Mouse (Mus musculus) layer of hippocampus, postnatal 10 days (tissue): ENCODE measurements around the gene Dnm1. TPM values are rescaled to one million over a fixed set of nuclear protein-coding genes. Genes with fewer than 3 reads are reported as not detected.
A peak's percentile ranks its signal among the peaks of the same experiment; 100 is the strongest.
"Not testable (repeated sequence)": the region's sequence is repeated elsewhere in the genome, so short reads cannot be mapped to it uniquely, and the experiment has no call there.

ENCODE experiments used
- DNase-seq, 2 experiments: peaks; one replicate each; pipeline ENCODE4 v3.0.0; 2021; ENCODE audit warnings: low spot score in 2 of 2
- total RNA-seq, 2 experiments: library from RNA; stranded (reverse); gene quantifications; 2 replicates each; pipeline ENCODE4 v1.2.3; 2021

Dnm1 gene
- total RNA-seq, 2 experiments from 2014 or later: 715 to 725 TPM

GRCm38 (mm10) chr2:32314831-32315230 lies 38.3 kb downstream of the Dnm1 start:
- DNase-seq: no peak

GRCm38 (mm10) chr2:32312318-32312964 lies 40.7 kb downstream of the Dnm1 start:
- peak; percentile 78 to 83 for DNase-seq

- no peak for DNase-seq
Observed at GRCm38 (mm10) chr2:32311443-32312317, 41.5 kb downstream of the Dnm1 start.

GRCm38 (mm10) chr2:32310096-32310845 lies 42.9 kb downstream of the Dnm1 start:
- DNase-seq: no peak

- DNase-seq: peak in 1 of 2 experiments; percentile 23
Observed at GRCm38 (mm10) chr2:32308870-32309568, 44.1 kb downstream of the Dnm1 start.

GRCm38 (mm10) chr2:32307941-32308760 lies 45.0 kb downstream of the Dnm1 start:
- peak; percentile 74 to 76 for DNase-seq

GRCm38 (mm10) chr2:32307247-32307798 lies 45.8 kb downstream of the Dnm1 start:
- no peak for DNase-seq

GRCm38 (mm10) chr2:32306176-32306575 lies 47.0 kb downstream of the Dnm1 start:
- DNase-seq: no peak

- no peak for DNase-seq
Observed at GRCm38 (mm10) chr2:32305668-32306067, 47.5 kb downstream of the Dnm1 start.

- peak; percentile 58 to 62 for DNase-seq
Observed at GRCm38 (mm10) chr2:32304145-32304832, 48.8 kb downstream of the Dnm1 start.

GRCm38 (mm10) chr2:32302952-32303351 lies 50.2 kb downstream of the Dnm1 start:
- DNase-seq: peak in 1 of 2 experiments; percentile 17

GRCm38 (mm10) chr2:32299469-32299868 lies 53.7 kb downstream of the Dnm1 start:
- peak in 1 of 2 experiments; percentile 17 for DNase-seq

GRCm38 (mm10) chr2:32295842-32296241 lies 57.3 kb downstream of the Dnm1 start:
- DNase-seq: not testable (repeated sequence)

GRCm38 (mm10) chr2:32295285-32295684 lies 57.9 kb downstream of the Dnm1 start:
- DNase-seq: no peak

GRCm38 (mm10) chr2:32294348-32294747 lies 58.8 kb downstream of the Dnm1 start:
- no peak for DNase-seq

- DNase-seq: no peak
Observed at GRCm38 (mm10) chr2:32289578-32289977, 63.6 kb downstream of the Dnm1 start.

GRCm38 (mm10) chr2:32288371-32288931 lies 64.7 kb downstream of the Dnm1 start:
- DNase-seq: no peak

- peak; percentile 97 for DNase-seq
Observed at GRCm38 (mm10) chr2:32287923-32288367, 65.2 kb downstream of the Dnm1 start, which contains the start of gene Swi5. TSS of gene Swi5 (minus strand) at chr2:32288075.
